Mouse (Mus musculus): Measurements from ENCODE around the gene Tmem247. TPM values are rescaled to one million over a fixed set of nuclear protein-coding genes. Genes with fewer than 3 reads are reported as not detected.

Tmem247 gene
- polyA plus RNA-seq, 1 experiment from 2014 or later = not detected

- Histone ChIP-seq H3K4me1 (peaks cover 1% of the 10 kb centered on the region; the same call in 1 of the 2 replicates), H3K4me2 (no peak overlapping the region), H3K27me3 (no peaks in the 10 kb centered on the region), H3K4me3 (replicated peaks) (no peak overlapping the region), H3K27ac (no peak overlapping the region), H3K36me3 (replicated peaks) (no peaks in the 10 kb centered on the region), H3K9me3 (no peaks in the 10 kb centered on the region), H3K9ac (no peak overlapping the region)
- no peak for ATAC-seq (ENCODE audit: low FRiP score)
- WGBS = 92% methylated on average over 11 of the region's 11 CpGs
Observed at GRCm38 (mm10) chr17:86919729-86920128, 2.6 kb downstream of the Tmem247 start.

GRCm38 (mm10) chr17:86924679-86925078 lies 7.5 kb downstream of the Tmem247 start:
- no peaks in the 10 kb centered on the region for H3K27me3 ChIP-seq
- WGBS = 81% methylated on average over 3 of the region's 3 CpGs
- H3K4me1 ChIP-seq = peaks cover 3% of the 10 kb centered on the region; the same call in 1 of the 2 replicates
- H3K27ac ChIP-seq = no peak overlapping the region
- no peak overlapping the region for H3K9ac ChIP-seq
- H3K4me2 ChIP-seq = no peak overlapping the region
- H3K9me3 ChIP-seq = peaks cover 8% of the 10 kb centered on the region; the same call in 1 of the 2 replicates
- no peaks in the 10 kb centered on the region for H3K36me3 ChIP-seq (replicated peaks)
- no peak overlapping the region for H3K4me3 ChIP-seq (replicated peaks)
- no peak for ATAC-seq (ENCODE audit: low FRiP score)

GRCm38 (mm10) chr17:86926836-86927235 lies 9.7 kb downstream of the Tmem247 start:
- Histone ChIP-seq H3K4me3 (replicated peaks) (no peak overlapping the region), H3K4me2 (no peak overlapping the region), H3K27me3 (no peaks in the 10 kb centered on the region), H3K4me1 (peaks cover 6% of the 10 kb centered on the region; the same call in 1 of the 2 replicates), H3K9ac (no peak overlapping the region), H3K9me3 (peaks cover 8% of the 10 kb centered on the region; the same call in 1 of the 2 replicates), H3K36me3 (replicated peaks) (no peaks in the 10 kb centered on the region), H3K27ac (no peak overlapping the region)
- ATAC-seq (ENCODE audit: low FRiP score) = no peak
- WGBS = 95% methylated on average over 3 of the region's 3 CpGs

- no peak overlapping the region for H3K9ac ChIP-seq
- H3K4me2 ChIP-seq = no peak overlapping the region
- WGBS = 86% methylated on average over 5 of the region's 6 CpGs
- H3K9me3 ChIP-seq = peaks cover 8% of the 10 kb centered on the region; the same call in 1 of the 2 replicates
- H3K4me3 ChIP-seq (replicated peaks) = no peak overlapping the region
- peaks cover 18% of the 10 kb centered on the region for H3K4me1 ChIP-seq
- ATAC-seq (ENCODE audit: low FRiP score) = no peak
- no peaks in the 10 kb centered on the region for H3K36me3 ChIP-seq (replicated peaks)
- H3K27ac ChIP-seq = no peak overlapping the region
- H3K27me3 ChIP-seq = peaks cover 5% of the 10 kb centered on the region
Observed at GRCm38 (mm10) chr17:86929355-86929754, 12.2 kb downstream of the Tmem247 start.

DNA sequence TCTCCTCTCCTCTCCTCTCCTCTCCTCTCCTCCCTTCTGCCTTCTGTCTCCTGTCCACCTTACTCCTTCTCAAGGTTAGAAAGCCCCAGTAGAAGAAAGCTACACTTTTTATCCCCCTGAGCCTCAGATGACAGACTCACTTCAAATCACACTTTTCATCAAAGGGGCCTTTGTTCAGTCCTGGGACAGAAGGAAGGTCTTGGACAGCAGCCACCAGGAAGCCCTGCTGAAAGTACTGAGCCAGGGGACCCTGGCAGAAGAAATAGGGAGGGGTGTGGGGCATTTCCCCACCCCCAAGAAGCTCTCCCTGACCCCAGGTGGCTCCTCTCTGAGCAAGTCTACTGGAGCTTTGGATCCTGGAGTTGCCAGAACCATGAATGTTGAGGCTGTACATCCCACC lies 12.8 kb downstream of the Tmem247 start:
- Histone ChIP-seq H3K27ac (no peak overlapping the region), H3K9me3 (peaks cover 8% of the 10 kb centered on the region; the same call in 1 of the 2 replicates), H3K4me3 (replicated peaks) (no peak overlapping the region), H3K27me3 (peaks cover 9% of the 10 kb centered on the region), H3K9ac (no peak overlapping the region), H3K36me3 (replicated peaks) (no peaks in the 10 kb centered on the region), H3K4me1 (peaks cover 15% of the 10 kb centered on the region), H3K4me2 (no peak overlapping the region)
- ATAC-seq (ENCODE audit: low FRiP score) = no peak

- ATAC-seq (ENCODE audit: low FRiP score) = peak; percentile 50; the same call in 1 of the 2 replicates
- Histone ChIP-seq H3K4me2 (0 out of 2 replicates have a peak overlapping the region, but pooled peaks have one; percentile 4), H3K9me3 (no peaks in the 10 kb centered on the region)
Observed at GRCm38 (mm10) chr17:86932896-86933295, 15.7 kb downstream of the Tmem247 start.

DNA sequence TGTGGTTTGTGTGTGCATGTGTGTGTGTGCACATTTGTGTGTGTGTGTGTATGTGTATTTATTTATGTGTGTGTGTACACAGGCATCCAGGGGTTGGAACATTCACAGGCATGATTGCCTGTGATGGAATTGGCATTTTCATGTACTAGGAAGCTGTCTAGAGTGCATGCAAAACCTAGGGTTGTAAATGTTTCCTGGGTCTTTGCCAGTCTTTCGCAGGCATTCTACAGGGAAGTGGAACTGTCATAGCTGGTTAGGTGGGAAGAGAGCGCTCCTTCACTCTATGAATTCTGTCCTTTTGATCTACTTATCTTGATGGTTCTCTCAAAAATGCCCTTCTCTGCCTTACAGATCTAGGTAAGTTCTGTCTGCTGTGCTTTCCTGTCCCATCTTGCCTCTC lies 19.9 kb downstream of the Tmem247 start:
- Histone ChIP-seq H3K27me3 (peaks cover 24% of the 10 kb centered on the region), H3K4me2 (peak overlapping the region; percentile 61), H3K27ac (0 out of 2 replicates have a peak overlapping the region, but pooled peaks have one; percentile 53), H3K36me3 (replicated peaks) (no peaks in the 10 kb centered on the region), H3K9me3 (no peaks in the 10 kb centered on the region), H3K4me3 (replicated peaks) (no peak overlapping the region), H3K9ac (0 out of 2 replicates have a peak overlapping the region, but pooled peaks have one; percentile 9), H3K4me1 (peaks cover 23% of the 10 kb centered on the region)
- 85% methylated on average over 2 of the region's 2 CpGs for WGBS
- no peak for ATAC-seq (ENCODE audit: low FRiP score)

More at GRCm38 (mm10) chr17:86932896-86933295, 15.7 kb downstream of the Tmem247 start:
- Histone ChIP-seq H3K4me3 (replicated peaks) (no peak overlapping the region), H3K36me3 (replicated peaks) (no peaks in the 10 kb centered on the region), H3K27ac (no peak overlapping the region), H3K4me1 (peaks cover 21% of the 10 kb centered on the region), H3K27me3 (peaks cover 19% of the 10 kb centered on the region), H3K9ac (no peak overlapping the region)
- 36% methylated on average over 5 of the region's 5 CpGs for WGBS

DNA sequence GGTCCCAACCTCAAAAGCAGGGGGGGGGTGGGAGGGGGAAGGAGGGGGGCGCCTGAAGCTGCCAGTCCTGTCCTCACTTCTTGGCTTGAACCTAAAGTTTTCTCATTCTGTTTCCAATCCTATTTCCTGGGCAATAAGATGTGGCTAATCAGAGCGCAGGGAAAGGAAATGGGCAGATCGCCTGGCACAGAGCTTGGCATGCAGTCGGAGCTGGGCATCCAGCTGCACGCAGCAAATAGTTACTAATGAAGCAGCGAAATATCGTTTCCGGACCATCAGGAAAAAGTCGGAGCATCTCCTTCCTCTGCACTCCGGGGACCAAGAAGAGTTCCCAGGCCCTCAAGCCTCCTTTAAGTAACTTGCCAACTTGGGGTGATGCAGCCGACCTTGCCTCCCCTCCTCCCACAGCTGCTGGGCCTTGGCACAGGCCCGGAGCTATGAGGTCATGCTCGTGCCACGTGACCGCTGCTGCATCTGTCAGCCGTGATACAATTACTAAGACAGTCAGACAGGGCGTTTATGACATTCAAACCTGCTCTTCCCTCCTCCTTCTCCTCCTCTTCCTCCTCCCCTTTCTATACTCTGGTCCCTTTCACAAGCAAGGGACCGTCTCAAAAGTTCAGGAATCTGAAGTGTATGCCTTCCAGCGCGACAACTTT lies 20.5 kb downstream of the Tmem247 start:
- H3K9ac ChIP-seq = 0 out of 2 replicates have a peak overlapping the region, but pooled peaks have one; percentile 9
- peaks cover 24% of the 10 kb centered on the region for H3K27me3 ChIP-seq
- H3K4me3 ChIP-seq (replicated peaks) = peak overlapping the region; percentile 38
- peak overlapping the region; percentile 61 for H3K4me2 ChIP-seq
- peaks cover 19% of the 10 kb centered on the region for H3K4me1 ChIP-seq
- H3K36me3 ChIP-seq (replicated peaks) = no peaks in the 10 kb centered on the region
- H3K27ac ChIP-seq = peak overlapping the region; percentile 53; the same call in 1 of the 2 replicates
- peak; percentile 91 for ATAC-seq (ENCODE audit: low FRiP score)
- no peaks in the 10 kb centered on the region for H3K9me3 ChIP-seq
- 3% methylated on average over 20 of the region's 20 CpGs for WGBS

- no peak for ATAC-seq (ENCODE audit: low FRiP score)
- peaks cover 11% of the 10 kb centered on the region for H3K4me1 ChIP-seq
- H3K9me3 ChIP-seq = no peaks in the 10 kb centered on the region
- no peak overlapping the region for H3K4me3 ChIP-seq (replicated peaks)
- 66% methylated on average over 7 of the region's 7 CpGs for WGBS
- H3K4me2 ChIP-seq = no peak overlapping the region
- H3K27ac ChIP-seq = no peak overlapping the region
- H3K36me3 ChIP-seq (replicated peaks) = no peaks in the 10 kb centered on the region
- no peak overlapping the region for H3K9ac ChIP-seq
- peaks cover 24% of the 10 kb centered on the region for H3K27me3 ChIP-seq
Observed at GRCm38 (mm10) chr17:86938683-86939082, 21.5 kb downstream of the Tmem247 start.

DNA sequence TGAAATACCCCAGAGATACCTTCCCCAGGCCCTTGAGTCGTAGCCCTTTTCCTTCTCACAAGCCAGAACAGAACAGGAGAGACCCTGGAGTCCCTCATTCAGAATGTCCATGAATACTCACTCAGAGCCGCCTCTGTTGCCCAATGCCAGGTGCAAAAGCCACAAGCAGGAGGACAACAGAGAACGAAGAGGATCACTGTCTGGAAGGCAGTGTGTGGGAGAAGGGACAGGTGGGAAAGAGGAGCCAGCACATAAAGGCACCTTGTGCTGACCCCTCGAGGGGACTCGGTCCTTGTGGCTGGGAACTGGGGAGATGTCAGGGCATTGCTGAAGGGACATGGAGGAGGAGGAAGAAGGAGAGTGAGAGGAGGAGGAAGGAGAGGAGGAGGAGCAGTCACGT lies 25.0 kb downstream of the Tmem247 start:
- peaks cover 11% of the 10 kb centered on the region for H3K4me1 ChIP-seq
- ATAC-seq (ENCODE audit: low FRiP score) = no peak
- no peak overlapping the region for H3K9ac ChIP-seq
- H3K4me2 ChIP-seq = no peak overlapping the region
- H3K4me3 ChIP-seq (replicated peaks) = no peak overlapping the region
- WGBS = 57% methylated on average over 6 of the region's 6 CpGs
- no peaks in the 10 kb centered on the region for H3K9me3 ChIP-seq
- no peak overlapping the region for H3K27ac ChIP-seq
- H3K27me3 ChIP-seq = peaks cover 7% of the 10 kb centered on the region
- H3K36me3 ChIP-seq (replicated peaks) = no peaks in the 10 kb centered on the region

DNA sequence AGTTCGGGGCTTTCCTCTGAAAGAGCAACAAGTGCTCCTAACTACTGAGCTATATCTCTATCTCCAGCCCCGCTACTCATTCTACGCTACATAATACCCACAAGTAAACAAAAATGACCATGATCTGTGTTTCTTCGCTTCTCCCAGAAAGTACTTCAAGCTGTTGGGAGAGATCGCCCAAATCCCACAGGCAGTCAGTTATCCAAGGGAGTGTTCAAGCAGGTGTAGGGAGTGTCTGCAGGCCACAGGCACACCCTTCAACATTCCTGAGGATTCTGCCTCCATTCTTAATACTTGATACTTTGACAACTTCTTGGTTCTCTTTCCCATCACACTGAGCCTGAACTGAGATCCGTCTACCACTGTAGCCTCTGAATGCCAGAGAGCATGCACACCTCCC lies 26.0 kb downstream of the Tmem247 start:
- peaks cover 5% of the 10 kb centered on the region; the same call in 1 of the 2 replicates for H3K27me3 ChIP-seq
- 89% methylated on average over 6 of the region's 6 CpGs for WGBS

GRCm38 (mm10) chr17:86946078-86946477 lies 28.9 kb downstream of the Tmem247 start:
- H3K27ac ChIP-seq = no peak overlapping the region
- 34% methylated on average over 4 of the region's 4 CpGs for WGBS
- H3K9ac ChIP-seq = no peak overlapping the region
- no peak for ATAC-seq (ENCODE audit: low FRiP score)
- H3K4me3 ChIP-seq (replicated peaks) = no peak overlapping the region
- no peak overlapping the region for H3K4me2 ChIP-seq
- H3K9me3 ChIP-seq = no peaks in the 10 kb centered on the region
- H3K27me3 ChIP-seq = peaks cover 4% of the 10 kb centered on the region
- H3K4me1 ChIP-seq = peaks cover 10% of the 10 kb centered on the region
- H3K36me3 ChIP-seq (replicated peaks) = no peaks in the 10 kb centered on the region

More for the DNA sequence above, 26.0 kb downstream of the Tmem247 start:
- peaks cover 8% of the 10 kb centered on the region for H3K4me1 ChIP-seq
- no peaks in the 10 kb centered on the region for H3K36me3 ChIP-seq (replicated peaks)
- no peaks in the 10 kb centered on the region for H3K9me3 ChIP-seq
- H3K4me2 ChIP-seq = no peak overlapping the region
- no peak overlapping the region for H3K9ac ChIP-seq
- H3K4me3 ChIP-seq (replicated peaks) = no peak overlapping the region
- no peak overlapping the region for H3K27ac ChIP-seq
- no peak for ATAC-seq (ENCODE audit: low FRiP score)

All from forebrain, embryonic 12.5 days (tissue).